Mouse (Mus musculus) forelimb bud, embryonic 11.5 days (tissue): ENCODE data around the gene Ankrd52.

Experiments
- DNase-seq: peaks from one replicate; pipeline ENCODE4 v3.0.0-alpha.2; 2012; ENCODE audit warnings: low read depth, low spot score

The Ankrd52 gene

GRCm38 (mm10) chr10:128401056-128401455 is 24.1 kb downstream of the Ankrd52 start, which contains the start of gene Slc39a5:
TSS of gene Slc39a5 (minus strand) at chr10:128401229.
- DNase-seq = no peak

- DNase-seq = no peak
Measured at GRCm38 (mm10) chr10:128401638-128402037, 24.7 kb downstream of the Ankrd52 start.

- DNase-seq = no peak
Measured at GRCm38 (mm10) chr10:128403931-128404330, 27.0 kb downstream of the Ankrd52 start.

- peak; percentile 32 for DNase-seq
Measured at GRCm38 (mm10) chr10:128408591-128409535, 31.9 kb downstream of the Ankrd52 start.

GRCm38 (mm10) chr10:128409692-128410559 is 33.0 kb downstream of the Ankrd52 start:
- peak; percentile 98 for DNase-seq

- no peak for DNase-seq
Measured at GRCm38 (mm10) chr10:128410560-128410845, 33.6 kb downstream of the Ankrd52 start.

GRCm38 (mm10) chr10:128411211-128412054 is 34.5 kb downstream of the Ankrd52 start, which contains the start of the genes Nabp2 and Rnf41:
TSS of gene Nabp2 (minus strand) at chr10:128411492.
TSS of gene Rnf41 (plus strand) at chr10:128411657.
- DNase-seq = peak; percentile 97

GRCm38 (mm10) chr10:128412055-128412381 is 35.1 kb downstream of the Ankrd52 start:
- no peak for DNase-seq

- no peak for DNase-seq
Measured at GRCm38 (mm10) chr10:128412558-128412957, 35.6 kb downstream of the Ankrd52 start.

- no peak for DNase-seq
Measured at GRCm38 (mm10) chr10:128413076-128413475, 36.2 kb downstream of the Ankrd52 start.

GRCm38 (mm10) chr10:128414848-128415247 is 37.9 kb downstream of the Ankrd52 start:
- no peak for DNase-seq

GRCm38 (mm10) chr10:128422426-128422825 is 45.5 kb downstream of the Ankrd52 start:
- DNase-seq = no peak

- DNase-seq = no peak
Measured at GRCm38 (mm10) chr10:128424604-128425003, 47.7 kb downstream of the Ankrd52 start.

- DNase-seq = no peak
Measured at GRCm38 (mm10) chr10:128425260-128425659, 48.3 kb downstream of the Ankrd52 start.

GRCm38 (mm10) chr10:128429052-128429451 is 52.1 kb downstream of the Ankrd52 start:
- no peak for DNase-seq

- DNase-seq = no peak
Measured at GRCm38 (mm10) chr10:128429454-128429853, 52.5 kb downstream of the Ankrd52 start.

- no peak for DNase-seq
Measured at GRCm38 (mm10) chr10:128433417-128433816, 56.5 kb downstream of the Ankrd52 start.

- DNase-seq = no peak
Measured at GRCm38 (mm10) chr10:128434681-128435080, 57.8 kb downstream of the Ankrd52 start.

- no peak for DNase-seq
Measured at GRCm38 (mm10) chr10:128435186-128435823, 58.4 kb downstream of the Ankrd52 start.

GRCm38 (mm10) chr10:128435873-128436272 is 59.0 kb downstream of the Ankrd52 start:
- DNase-seq = no peak

- no peak for DNase-seq
Measured at GRCm38 (mm10) chr10:128436376-128436775, 59.5 kb downstream of the Ankrd52 start.
